In the genomic region with DNA sequence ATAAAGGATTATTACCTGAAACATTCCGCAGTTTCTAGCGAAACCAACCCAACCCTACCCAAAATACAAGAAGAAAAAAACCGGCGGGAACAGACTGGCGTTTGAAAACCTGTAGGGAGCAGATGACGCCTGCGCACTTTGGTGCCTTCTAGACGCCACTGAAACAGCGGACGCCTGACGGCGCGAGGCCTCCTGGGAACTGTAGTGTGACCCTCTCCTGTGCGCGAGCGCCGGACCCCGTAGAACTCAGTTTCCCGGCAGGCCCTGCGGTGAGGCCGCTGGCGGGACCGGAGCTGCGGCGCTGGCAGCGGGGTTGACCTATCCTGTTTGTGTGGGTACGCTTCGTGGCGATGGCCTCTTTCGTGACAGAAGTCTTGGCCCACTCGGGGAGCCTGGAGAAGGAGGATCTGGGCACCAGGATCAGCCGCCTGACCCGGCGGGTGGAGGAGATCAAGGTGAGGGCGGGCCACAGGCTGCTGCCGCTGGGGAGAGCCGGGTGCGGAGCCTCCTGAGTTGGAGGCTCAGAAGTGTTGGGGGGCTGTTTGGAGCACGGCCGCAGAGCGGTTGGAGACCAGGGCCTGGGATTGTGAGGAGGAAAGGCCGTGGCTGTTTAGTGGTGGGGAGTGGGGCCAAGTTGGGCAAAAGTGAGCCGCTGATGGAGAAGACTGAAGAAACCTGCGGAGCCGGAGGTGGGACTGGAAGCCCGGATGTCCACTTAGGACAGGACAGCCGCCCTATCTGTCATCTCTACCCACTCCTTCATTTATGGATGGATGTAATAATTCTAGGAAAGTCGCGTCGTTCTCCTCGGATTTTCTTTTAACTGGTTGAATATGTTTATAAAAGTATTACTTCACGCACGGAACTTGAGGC, we compare ENCODE assay signal across 8 mouse cellular contexts. TPM values are rescaled to one million over a fixed set of nuclear protein-coding genes. Genes with fewer than 3 reads are reported as not detected.
DNase-seq lines count a peak whose midpoint lies in the region; ATAC-seq and TF ChIP-seq lines count a peak whose summit lies in the region.

A gene (plus strand): TSS at position 281 of the 873 bp plus-strand sequence.

- H3K4me3 ChIP-seq in cortical plate, adult 2 months (ENCODE audit: insufficient read depth, low read length) = peak within 1 kb of the TSS; percentile 68
- H3K4me3 ChIP-seq in megakaryocyte, embryonic 14.5 days (replicated peaks) = peak within 1 kb of the TSS; percentile 96

- no peaks in the 10 kb centered on the region for H3K27me3 ChIP-seq in megakaryocyte, embryonic 14.5 days (replicated peaks)

- TF ChIP-seq CTCF in cortical plate, adult 2 months (IDR thresholded peaks at IDR 0.05; ENCODE audit: extremely low read depth, insufficient read depth, low read length) = no peak

- DNase-seq in gastrocnemius, adult 8-10 months (ENCODE audit: low spot score in 2 of 2) = peak; percentile 87 to 93
- DNase-seq in hindlimb bud, embryonic 11.5 days (ENCODE audit: extremely low spot score, low read depth, low spot score) = peak; percentile 93
- peak; percentile 86 to 95 for DNase-seq in left cerebral cortex, adult 8-10 months (ENCODE audit: low spot score in 2 of 2)
- peak; percentile 96 to 97 for DNase-seq in right cerebral cortex, postnatal 10 days (ENCODE audit: low spot score in 2 of 2)
- peak; percentile 82 for DNase-seq in urinary bladder, postnatal 25 days (ENCODE audit: low spot score)

- H3K9me3 ChIP-seq in megakaryocyte, embryonic 14.5 days = no peaks in the 10 kb centered on the region

- peaks cover 25% of the 10 kb centered on the region for H3K36me3 ChIP-seq in megakaryocyte, embryonic 14.5 days (replicated peaks; ENCODE audit: low read length)

- peak; percentile 98 for ATAC-seq in activated CD4-positive, CD25-positive, alpha-beta regulatory T cell, adult 4 months

- no peaks in the 10 kb centered on the region; the same call in 1 of the 2 replicates for H3K4me1 ChIP-seq in cortical plate, adult 2 months (ENCODE audit: control insufficient read depth, insufficient read depth, low read length)
- H3K4me1 ChIP-seq in megakaryocyte, embryonic 14.5 days = peaks cover 36% of the 10 kb centered on the region

- peak; percentile 84 for TF ChIP-seq POLR2A in cortical plate, adult 2 months (IDR thresholded peaks at IDR 0.05; ENCODE audit: extremely low read depth, insufficient read depth, low read length)

- H3K27ac ChIP-seq in cortical plate, adult 2 months (ENCODE audit: insufficient read depth, low read length) = peak within 1 kb of the TSS; percentile 30; the same call in 1 of the 2 replicates

RNA-seq across cellular contexts. Expression of the gene that starts here (rescaled TPM):
- 10 to 100 TPM; 33.5 to 38.6 TPM for polyA plus RNA-seq in activated CD4-positive, CD25-positive, alpha-beta regulatory T cell, adult 4 months (2017; shearing (Covaris generic))
- 22.1 and 22.6 TPM in 2 replicates for polyA plus RNA-seq in cortical plate, adult 2 months (2012; rRNA removed)
- 1 to 10 TPM; 6.9 to 7.6 (median 7.4) TPM for total RNA-seq in gastrocnemius, adult 8-10 months (2022)
- total RNA-seq in left cerebral cortex, adult 8-10 months (2022) = 10 to 100 TPM; 15.6 to 18.4 (median 16.9) TPM
- 1.1 TPM in 1 of 2 replicates, not detected in the other for polyA plus RNA-seq in megakaryocyte, embryonic 14.5 days (2012; ENCODE audit: insufficient read depth, low replicate concordance)

Comparison
In these comparisons a context has a peak if more than half of its experiments do, and no peak if none do; other contexts are left out.
1. Peak in every context shown above with its lines: DNase-seq, ATAC-seq, H3K4me3 ChIP-seq and H3K27ac ChIP-seq.
2. RNA of the gene that starts here (polyA plus RNA-seq): 33.5 to 38.6 TPM in activated CD4-positive, CD25-positive, alpha-beta regulatory T cell, adult 4 months and 22.1 to 22.6 TPM in cortical plate, adult 2 months; 1.1 TPM in megakaryocyte, embryonic 14.5 days; every median in the first group is over 10 times any median in the second.